In genomic region chrX:57212862-57213261, GRCm38 (mm10) we compare ENCODE assay signal across 28 mouse cellular contexts. TPM values are rescaled to one million over a fixed set of nuclear protein-coding genes. Genes with fewer than 3 reads are reported as not detected.
DNase-seq lines count a peak whose midpoint lies in the region; ATAC-seq and TF ChIP-seq lines count a peak whose summit lies in the region.
"Had no signal": no experiment of that assay in that cellular context is flagged by ENCODE, and none has a peak within 500 bp of the region (broad histone marks: within the 10 kb centered on the region; RNA-seq: fewer than 3 reads in every experiment).

No protein-coding gene starts in this region.

- no peaks in the 10 kb centered on the region for H3K4me1 ChIP-seq in forebrain, embryonic 16.5 days (replicated peaks; ENCODE audit: control insufficient read depth, insufficient read depth, low read length)
- no peaks in the 10 kb centered on the region for H3K4me1 ChIP-seq in forebrain, embryonic 13.5 days
- H3K4me1 ChIP-seq: embryonic facial prominence, embryonic 12.5 days; heart, embryonic 10.5 days; hindbrain, embryonic 12.5 days had no signal

- DNase-seq in layer of hippocampus, adult 2 months (ENCODE audit: low spot score in 2 of 2) = peak; percentile 5 to 11
- DNase-seq in layer of hippocampus, postnatal 25 days (ENCODE audit: extremely low spot score in 1 of 2, low spot score in 1 of 2) = no peak
- no peak for DNase-seq in lung, postnatal 10 days
- no peak for DNase-seq in testis, postnatal 10 days (ENCODE audit: low spot score)
- DNase-seq: adrenal gland, postnatal 25 days; cerebellum, adult 11 months; cerebellum, adult 8-10 months; cerebellum, postnatal 14 days; embryo, embryonic 11 days; gastrocnemius, adult 2 months; gastrocnemius, postnatal 36 days; heart, adult 18-20 months; heart, postnatal 10 days; heart, postnatal 4 days had no signal

- H3K36me3 ChIP-seq in forebrain, embryonic 16.5 days (ENCODE audit: control insufficient read depth, insufficient read depth) = no peaks in the 10 kb centered on the region
- H3K36me3 ChIP-seq in forebrain, embryonic 13.5 days (ENCODE audit: poor library complexity, severe bottlenecking) = no peaks in the 10 kb centered on the region
- H3K36me3 ChIP-seq: embryonic facial prominence, embryonic 12.5 days; heart, embryonic 10.5 days; hindbrain, embryonic 12.5 days had no signal

- 0 out of 2 replicates have a peak, but pooled peaks have one; percentile 26 for ATAC-seq in forebrain, embryonic 16.5 days
- ATAC-seq in forebrain, embryonic 13.5 days = no peak
- peak; percentile 91 for ATAC-seq in granulocyte monocyte progenitor cell, adult 5-6 weeks (replicated peaks; ENCODE audit: poor library complexity, severe bottlenecking)
- ATAC-seq: activated CD4-positive, CD25-positive, alpha-beta regulatory T cell, adult 4 months; hindbrain, embryonic 16.5 days; Patski had no signal

- 67% methylated on average over 3 of the region's 3 CpGs for WGBS in forebrain, embryonic 16.5 days
- 94% methylated on average over 3 of the region's 3 CpGs for WGBS in forebrain, embryonic 13.5 days

- TF ChIP-seq CTCF in layer of hippocampus, adult 2 months (conservative IDR thresholded peaks at IDR 0.05) = no peak

- no peak overlapping the region for H3K27ac ChIP-seq in forebrain, embryonic 16.5 days (ENCODE audit: low read length)
- no peak overlapping the region for H3K27ac ChIP-seq in forebrain, embryonic 13.5 days
- no peak overlapping the region for H3K27ac ChIP-seq in layer of hippocampus, adult 2 months
- H3K27ac ChIP-seq: embryonic facial prominence, embryonic 12.5 days; gastrocnemius, adult 2 months; heart, embryonic 10.5 days; hindbrain, embryonic 12.5 days had no signal

- no peaks in the 10 kb centered on the region for H3K27me3 ChIP-seq in forebrain, embryonic 16.5 days (replicated peaks; ENCODE audit: control insufficient read depth, insufficient read depth, low read length)
- H3K27me3 ChIP-seq in forebrain, embryonic 13.5 days = no peaks in the 10 kb centered on the region
- H3K27me3 ChIP-seq: CH12.LX; embryonic facial prominence, embryonic 12.5 days; hindbrain, embryonic 12.5 days had no signal

- no peak overlapping the region for H3K9ac ChIP-seq in forebrain, embryonic 16.5 days (replicated peaks; ENCODE audit: low read depth, low read length)
- no peak overlapping the region for H3K9ac ChIP-seq in forebrain, embryonic 13.5 days
- H3K9ac ChIP-seq: embryonic facial prominence, embryonic 12.5 days; hindbrain, embryonic 12.5 days had no signal

- no peak overlapping the region for H3K4me2 ChIP-seq in forebrain, embryonic 16.5 days (ENCODE audit: low read length)
- no peak overlapping the region for H3K4me2 ChIP-seq in forebrain, embryonic 13.5 days
- H3K4me2 ChIP-seq: embryonic facial prominence, embryonic 12.5 days; hindbrain, embryonic 12.5 days had no signal

- H3K9me3 ChIP-seq in forebrain, embryonic 16.5 days (ENCODE audit: control insufficient read depth, low read length) = no peaks in the 10 kb centered on the region
- no peaks in the 10 kb centered on the region for H3K9me3 ChIP-seq in forebrain, embryonic 13.5 days (replicated peaks)
- H3K9me3 ChIP-seq: embryonic facial prominence, embryonic 12.5 days; heart, embryonic 10.5 days; hindbrain, embryonic 12.5 days had no signal

- no peak overlapping the region for H3K4me3 ChIP-seq in forebrain, embryonic 16.5 days (replicated peaks; ENCODE audit: low read length)
- H3K4me3 ChIP-seq in forebrain, embryonic 13.5 days = no peak overlapping the region
- no peak overlapping the region for H3K4me3 ChIP-seq in layer of hippocampus, adult 2 months
- H3K4me3 ChIP-seq: embryonic facial prominence, embryonic 12.5 days; gastrocnemius, adult 2 months; heart, embryonic 10.5 days; hindbrain, embryonic 12.5 days had no signal

RNA-seq across cellular contexts. Expression of gene Cd40lg, which starts 0.9 kb away (rescaled TPM):
- not detected in 2 replicates for polyA plus RNA-seq in forebrain, embryonic 16.5 days (2015; fragmentation: Nextera tagmentation; extraction: Ambion mirVana)
- polyA plus RNA-seq in forebrain, embryonic 13.5 days (2015; fragmentation: Nextera tagmentation; extraction: Ambion mirVana) = not detected in 2 replicates
- total RNA-seq in layer of hippocampus, adult 2 months (2021) = not detected
- total RNA-seq in layer of hippocampus, postnatal 25 days (2021) = not detected
- not detected in 2 replicates for total RNA-seq in granulocyte monocyte progenitor cell, adult 5-6 weeks (2014; fragmentation: Nextera tagmentation)
- total RNA-seq in granulocyte monocyte progenitor cell, adult 5-6 weeks (2017) = not detected in 2 replicates
- total RNA-seq: adrenal gland, adult 18-20 months; adrenal gland, postnatal 25 days; common myeloid progenitor, adult 5-6 weeks; gastrocnemius, adult 2 months; gastrocnemius, postnatal 36 days; heart, postnatal 4 days had no signal
- polyA plus RNA-seq: embryonic facial prominence, embryonic 12.5 days; heart, embryonic 10.5 days; heart, embryonic 14.5 days; hindbrain, embryonic 12.5 days; intestine, embryonic 14.5 days; Patski had no signal

Comparison
In these comparisons a context has a peak if more than half of its experiments do, and no peak if none do; other contexts are left out.
1. DNase-seq: peak in layer of hippocampus, adult 2 months (2 of 2); none in layer of hippocampus, postnatal 25 days (0 of 2), lung, postnatal 10 days (single experiment) and testis, postnatal 10 days (single experiment).